Mouse (Mus musculus): Measurements from ENCODE around the gene Npl.

The Npl gene

GRCm38 (mm10) chr1:153549536-153550199 lies at the start of gene Npl:
Npl (minus strand) TSS chr1:153550045.
- peak; percentile 56 to 81 for DNase-seq (ENCODE audit: low spot score in 2 of 2)

- DNase-seq (ENCODE audit: low spot score in 2 of 2), result no peak
Observed at GRCm38 (mm10) chr1:153599302-153600045, 49.6 kb upstream of the Npl start.

- DNase-seq (ENCODE audit: low spot score in 2 of 2), result no peak
Observed at GRCm38 (mm10) chr1:153598773-153599172, 48.9 kb upstream of the Npl start.

GRCm38 (mm10) chr1:153593678-153594077 lies 43.8 kb upstream of the Npl start:
- no peak for DNase-seq (ENCODE audit: low spot score in 2 of 2)

GRCm38 (mm10) chr1:153590176-153590734 lies 40.4 kb upstream of the Npl start:
- DNase-seq (ENCODE audit: low spot score in 2 of 2), result no peak

- no peak for DNase-seq (ENCODE audit: low spot score in 2 of 2)
Observed at GRCm38 (mm10) chr1:153587956-153588355, 38.1 kb upstream of the Npl start.

- no peak for DNase-seq (ENCODE audit: low spot score in 2 of 2)
Observed at GRCm38 (mm10) chr1:153586826-153587225, 37.0 kb upstream of the Npl start.

- no peak for DNase-seq (ENCODE audit: low spot score in 2 of 2)
Observed at GRCm38 (mm10) chr1:153585752-153586151, 35.9 kb upstream of the Npl start.

GRCm38 (mm10) chr1:153583189-153583588 lies 33.3 kb upstream of the Npl start:
- no peak for DNase-seq (ENCODE audit: low spot score in 2 of 2)

GRCm38 (mm10) chr1:153574730-153575129 lies 24.9 kb upstream of the Npl start:
- DNase-seq (ENCODE audit: low spot score in 2 of 2), result no peak

GRCm38 (mm10) chr1:153572271-153573043 lies 22.6 kb upstream of the Npl start:
- DNase-seq (ENCODE audit: low spot score in 2 of 2), result no peak

GRCm38 (mm10) chr1:153565701-153566100 lies 15.9 kb upstream of the Npl start:
- no peak for DNase-seq (ENCODE audit: low spot score in 2 of 2)

GRCm38 (mm10) chr1:153564701-153565100 lies 14.9 kb upstream of the Npl start:
- no peak for DNase-seq (ENCODE audit: low spot score in 2 of 2)

- no peak for DNase-seq (ENCODE audit: low spot score in 2 of 2)
Observed at GRCm38 (mm10) chr1:153563675-153564074, 13.8 kb upstream of the Npl start.

- DNase-seq (ENCODE audit: low spot score in 2 of 2), result no peak
Observed at GRCm38 (mm10) chr1:153560805-153561204, 11.0 kb upstream of the Npl start.

- DNase-seq (ENCODE audit: low spot score in 2 of 2), result no peak
Observed at GRCm38 (mm10) chr1:153559701-153560100, 9.9 kb upstream of the Npl start.

GRCm38 (mm10) chr1:153559126-153559647 lies 9.3 kb upstream of the Npl start:
- peak; percentile 61 to 84 for DNase-seq (ENCODE audit: low spot score in 2 of 2)

- no peak for DNase-seq (ENCODE audit: low spot score in 2 of 2)
Observed at GRCm38 (mm10) chr1:153556896-153557295, 7.1 kb upstream of the Npl start.

- no peak for DNase-seq (ENCODE audit: low spot score in 2 of 2)
Observed at GRCm38 (mm10) chr1:153556202-153556601, 6.4 kb upstream of the Npl start.

- peak; percentile 58 to 79 for DNase-seq (ENCODE audit: low spot score in 2 of 2)
Observed at GRCm38 (mm10) chr1:153550814-153551213, 969 bp upstream of the Npl start.

- no peak for DNase-seq (ENCODE audit: low spot score in 2 of 2)
Observed at GRCm38 (mm10) chr1:153547555-153547954, 2.3 kb downstream of the Npl start.

GRCm38 (mm10) chr1:153545196-153545595 lies 4.6 kb downstream of the Npl start:
- DNase-seq (ENCODE audit: low spot score in 2 of 2), result no peak

Measured in spleen, postnatal 4 days (tissue).